Mouse (Mus musculus) limb, embryonic 12.5 days (tissue): ENCODE data around the gene C1rl. TPM values are rescaled to one million over a fixed set of nuclear protein-coding genes. Genes with fewer than 3 reads are reported as not detected.
A peak's percentile ranks its signal among the peaks of the same experiment; 100 is the strongest.
"Not testable (repeated sequence)": the region's sequence is repeated elsewhere in the genome, so short reads cannot be mapped to it uniquely, and the experiment has no call there.

ENCODE experiments used
- ATAC-seq: fragments of 200-750 bp; cut with Nextera tagmentation; 2 replicates; pipeline ENCODE4 v1.8.0; 2017; ENCODE audit warnings: low read depth, moderate TSS enrichment; ENCODE audit not compliant: insufficient number of reproducible peaks, insufficient read depth, low FRiP score, low TSS enrichment
- H3K27ac ChIP-seq: fragments of 300-500 bp; sonication (generic); 2 replicates; pipeline ENCODE4 v1.5.1; 2016; ENCODE audit warnings: mild to moderate bottlenecking, moderate library complexity
- H3K27me3 ChIP-seq: fragments of 300-500 bp; sonication (generic); 2 replicates; pipeline ENCODE4 v1.6.1; 2016; ENCODE audit warnings: mild to moderate bottlenecking, moderate library complexity
- H3K36me3 ChIP-seq: fragments of 300-500 bp; sonication (generic); 2 replicates; pipeline ENCODE4 v1.6.1; 2016; ENCODE audit warnings: mild to moderate bottlenecking, moderate library complexity
- H3K4me1 ChIP-seq: fragments of 300-500 bp; sonication (generic); replicated peaks from 2 replicates; pipeline ENCODE4 v1.6.1; 2016
- H3K4me2 ChIP-seq: fragments of 300-500 bp; sonication (generic); 2 replicates; pipeline ENCODE4 v1.6.1; 2016; ENCODE audit warnings: mild to moderate bottlenecking, moderate library complexity
- H3K4me3 ChIP-seq: fragments of 300-500 bp; sonication (generic); replicated peaks from 2 replicates; pipeline ENCODE4 v1.5.1; 2016; ENCODE audit warnings: mild to moderate bottlenecking
- H3K9ac ChIP-seq: fragments of 300-500 bp; sonication (generic); replicated peaks from 2 replicates; pipeline ENCODE4 v1.6.1; 2016; ENCODE audit warnings: mild to moderate bottlenecking, moderate library complexity
- H3K9me3 ChIP-seq: fragments of 300-500 bp; sonication (generic); 2 replicates; pipeline ENCODE4 v1.6.1; 2016; ENCODE audit warnings: mild to moderate bottlenecking, moderate library complexity
- WGBS: fragments of 180-500 bp; shearing (Covaris S2); methylation state at CpG from one replicate; pipeline ENCODE4 v1.1.7; 2016; 5-methylcytosine and 5-hydroxymethylcytosine counted together
- polyA plus RNA-seq: library from polyadenylated mRNA; unstranded; fragments of >200 nt; fragmentation: Nextera tagmentation; extraction: Ambion mirVana; gene quantifications from 2 replicates; pipeline ENCODE4 v1.2.1, GENCODE M21; 2016

C1rl gene
- polyA plus RNA-seq, 1 experiment from 2014 or later, result 0.63 TPM

DNA sequence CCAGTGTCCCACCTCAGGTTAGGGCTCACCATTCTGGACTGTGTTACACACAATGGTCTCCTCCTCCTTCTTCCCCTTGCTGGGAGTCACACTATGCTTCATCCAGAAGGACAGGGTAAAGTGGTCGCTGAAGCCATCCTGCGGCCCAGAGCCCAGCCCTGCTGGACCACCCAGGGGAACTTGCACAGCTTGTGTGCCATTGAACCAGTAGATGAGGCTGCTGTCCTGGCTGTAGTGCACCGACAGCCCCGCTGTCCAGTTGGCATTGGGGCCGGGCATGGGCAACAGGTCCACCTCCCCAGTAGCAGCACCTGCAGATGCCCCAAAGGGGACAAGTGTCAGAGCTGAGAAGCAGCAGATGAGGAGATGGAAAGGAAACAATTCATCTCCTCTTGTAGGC lies 35.1 kb upstream of the C1rl start:
- no peaks in the 10 kb centered on the region for H3K4me1 ChIP-seq
- no peak overlapping the region for H3K27ac ChIP-seq
- no peaks in the 10 kb centered on the region; the same call in 1 of the 2 replicates for H3K27me3 ChIP-seq
- H3K9me3 ChIP-seq, result no peaks in the 10 kb centered on the region
- no peak overlapping the region for H3K4me2 ChIP-seq
- WGBS, result 96% methylated on average over 5 of the region's 5 CpGs
- H3K4me3 ChIP-seq, result no peak overlapping the region
- H3K9ac ChIP-seq, result no peak overlapping the region
- no peak for ATAC-seq
- H3K36me3 ChIP-seq, result no peaks in the 10 kb centered on the region

DNA sequence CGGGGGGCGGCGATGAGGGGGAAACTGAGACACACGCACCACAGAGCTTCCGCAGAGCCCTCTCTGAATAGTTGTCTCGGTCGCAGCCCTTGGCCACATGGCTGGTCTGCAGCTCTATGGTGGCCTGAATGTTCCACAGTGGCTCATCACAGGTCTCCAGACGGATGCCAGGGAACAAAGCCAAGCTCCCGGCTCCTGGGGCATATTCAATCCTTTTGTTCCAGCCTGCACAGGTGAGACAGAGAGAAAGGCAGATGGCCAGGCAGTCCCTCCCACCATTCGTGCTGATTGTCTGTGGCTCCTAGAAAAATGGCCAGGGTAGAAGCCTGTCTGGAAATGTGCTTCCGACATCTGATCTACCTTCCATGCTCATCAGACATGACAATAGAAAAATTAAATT lies 34.4 kb upstream of the C1rl start:
- WGBS, result 86% methylated on average over 11 of the region's 11 CpGs
- ATAC-seq, result no peak

DNA sequence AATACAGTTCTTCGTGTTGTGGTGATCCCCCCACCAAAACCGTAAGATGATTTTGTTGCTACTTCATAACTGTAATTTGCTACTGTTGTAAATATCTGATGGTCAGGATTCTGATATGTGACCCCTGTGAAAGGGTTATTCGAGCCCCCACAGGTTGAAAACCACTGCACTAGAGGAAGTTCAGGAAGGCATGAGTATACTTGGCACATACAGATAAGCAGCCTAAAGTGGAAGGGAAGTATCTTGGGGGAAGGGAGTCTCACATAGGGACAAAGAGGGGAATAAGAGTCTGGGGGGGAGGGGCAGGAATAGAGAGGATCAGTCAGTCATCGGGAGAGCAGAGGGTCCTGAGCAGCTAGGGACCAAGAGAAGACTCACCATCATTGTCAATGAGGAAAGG lies 33.5 kb upstream of the C1rl start:
- H3K36me3 ChIP-seq, result no peaks in the 10 kb centered on the region
- no peak overlapping the region for H3K4me2 ChIP-seq
- H3K4me1 ChIP-seq, result 0 out of 2 replicates have a peak, but pooled peaks cover 8% of the 10 kb centered on the region
- WGBS, result 85% methylated on average over 4 of the region's 4 CpGs
- no peak overlapping the region for H3K27ac ChIP-seq
- no peak overlapping the region for H3K4me3 ChIP-seq
- ATAC-seq, result no peak
- H3K27me3 ChIP-seq, result peaks cover 12% of the 10 kb centered on the region
- no peaks in the 10 kb centered on the region for H3K9me3 ChIP-seq
- H3K9ac ChIP-seq, result no peak overlapping the region

More for the DNA sequence above, 34.4 kb upstream of the C1rl start:
- Histone ChIP-seq H3K4me2 (no peak overlapping the region), H3K4me1 (no peaks in the 10 kb centered on the region), H3K9ac (no peak overlapping the region), H3K27ac (no peak overlapping the region), H3K27me3 (peaks cover 6% of the 10 kb centered on the region), H3K4me3 (no peak overlapping the region), H3K9me3 (no peaks in the 10 kb centered on the region), H3K36me3 (no peaks in the 10 kb centered on the region)

DNA sequence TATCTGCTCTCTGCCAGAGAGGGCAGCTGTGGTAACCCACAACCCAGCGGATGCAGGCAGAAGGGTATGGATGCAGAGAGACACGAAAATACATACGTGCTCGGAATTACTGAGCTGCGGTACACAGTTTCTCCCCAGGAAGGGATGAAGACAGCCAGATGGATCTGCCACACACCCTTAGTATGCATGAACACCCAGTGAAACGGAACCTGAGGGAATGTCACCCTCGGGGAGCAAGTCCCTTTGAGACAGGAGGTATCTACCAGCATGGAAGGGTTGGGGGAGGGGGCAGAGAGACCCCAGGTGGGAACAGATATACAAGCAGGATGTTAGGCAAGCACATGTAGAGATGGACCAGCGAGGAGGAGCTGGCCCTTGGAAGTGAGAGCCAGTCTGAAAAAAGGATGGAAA lies 29.0 kb upstream of the C1rl start:
- H3K27me3 ChIP-seq, result peaks cover 12% of the 10 kb centered on the region
- WGBS, result 25% methylated on average over 8 of the region's 8 CpGs
- no peak overlapping the region for H3K27ac ChIP-seq
- no peaks in the 10 kb centered on the region for H3K36me3 ChIP-seq
- H3K4me1 ChIP-seq, result peaks cover 15% of the 10 kb centered on the region; the same call in 1 of the 2 replicates
- no peak for ATAC-seq
- H3K4me3 ChIP-seq, result peak overlapping the region; percentile 46
- no peaks in the 10 kb centered on the region for H3K9me3 ChIP-seq
- H3K4me2 ChIP-seq, result peak overlapping the region; percentile 77
- H3K9ac ChIP-seq, result no peak overlapping the region; the same call in 1 of the 2 replicates

DNA sequence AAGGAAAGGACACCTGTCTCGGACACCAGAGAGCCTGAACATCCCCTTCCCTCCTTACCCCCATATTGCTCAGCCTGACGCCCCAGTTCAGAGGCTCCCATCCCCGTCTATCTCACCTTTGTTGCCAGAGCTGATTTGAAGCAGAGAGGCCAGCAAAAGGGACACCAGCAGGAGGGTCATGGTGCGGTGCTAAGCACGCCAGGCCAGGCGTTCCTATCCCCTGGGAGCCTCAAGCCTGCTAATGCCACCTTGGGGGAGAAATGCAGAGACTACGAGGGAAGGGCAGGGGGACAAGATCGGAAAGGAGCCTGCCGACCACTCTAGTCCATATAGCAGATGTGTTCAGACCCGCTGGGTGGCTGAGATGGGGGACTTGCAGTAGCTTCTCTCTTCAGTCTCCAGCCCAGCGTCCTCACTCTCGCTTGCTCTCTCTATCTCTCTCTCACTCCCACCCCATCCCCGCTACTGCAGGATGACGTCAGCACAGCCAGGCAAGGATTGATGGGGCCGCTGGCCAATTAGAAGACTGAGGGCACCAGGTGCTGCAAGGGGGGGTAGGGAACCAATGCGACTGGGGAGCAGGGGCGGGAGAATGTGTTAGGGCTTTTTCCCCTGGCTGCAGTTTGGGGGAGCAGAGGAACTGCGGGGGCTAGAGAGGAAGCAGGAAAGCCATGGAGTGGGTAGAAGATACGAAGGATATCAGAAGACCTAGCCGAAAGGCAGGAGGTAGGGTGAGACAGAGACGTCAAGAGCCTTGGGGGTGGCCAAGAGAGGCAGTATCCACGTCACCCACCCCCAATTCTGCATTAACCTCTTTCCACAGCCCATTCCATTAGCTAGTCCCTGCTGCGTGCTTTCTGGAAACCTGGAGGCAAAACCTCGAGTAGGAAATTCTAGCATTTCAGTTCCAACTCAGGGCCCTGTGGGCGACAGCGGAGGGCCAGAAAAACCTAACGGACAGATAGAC lies 28.3 kb upstream of the C1rl start, which contains the start of gene Clstn3:
Gene Clstn3 (minus strand): TSS at position 490 of the 967 bp plus-strand sequence.
- H3K27ac ChIP-seq, result no peak within 1 kb of the TSS
- H3K4me3 ChIP-seq, result peak within 1 kb of the TSS; percentile 46
- peak within 1 kb of the TSS; percentile 77 for H3K4me2 ChIP-seq
- ATAC-seq, result peak; percentile 87; the same call in 1 of the 2 replicates
- no peaks in the 10 kb centered on the region for H3K36me3 ChIP-seq
- peaks cover 15% of the 10 kb centered on the region; the same call in 1 of the 2 replicates for H3K4me1 ChIP-seq
- H3K27me3 ChIP-seq, result peaks cover 12% of the 10 kb centered on the region
- WGBS, result 7% methylated on average over 27 of the region's 27 CpGs
- peak within 1 kb of the TSS; percentile 60 for H3K9ac ChIP-seq
- no peaks in the 10 kb centered on the region for H3K9me3 ChIP-seq

DNA sequence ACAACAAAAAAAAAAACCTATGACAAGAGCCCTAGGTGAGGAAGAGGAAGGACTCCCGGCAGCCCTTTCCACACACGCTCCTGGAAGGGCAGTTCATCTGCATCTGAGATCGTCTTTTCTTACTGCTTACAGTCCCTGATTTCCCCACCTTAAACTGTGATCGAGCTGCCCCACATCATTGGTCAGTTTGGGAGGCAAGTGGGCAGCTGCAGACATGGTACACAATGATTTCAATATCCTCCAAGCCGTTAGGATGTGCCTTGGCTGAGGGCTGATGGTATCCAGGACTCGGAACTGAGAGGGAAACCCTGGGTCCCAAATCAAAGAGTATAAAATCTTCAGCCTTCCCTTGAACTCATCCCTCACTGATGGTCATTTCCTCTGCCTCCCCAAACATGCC lies 27.6 kb upstream of the C1rl start:
- Histone ChIP-seq H3K27ac (no peak overlapping the region), H3K27me3 (peaks cover 12% of the 10 kb centered on the region), H3K9me3 (no peaks in the 10 kb centered on the region), H3K4me3 (peak overlapping the region; percentile 46; the same call in 1 of the 2 replicates), H3K36me3 (no peaks in the 10 kb centered on the region), H3K4me1 (peaks cover 15% of the 10 kb centered on the region; the same call in 1 of the 2 replicates), H3K9ac (0 out of 2 replicates have a peak overlapping the region, but pooled peaks have one; percentile 60), H3K4me2 (peak overlapping the region; percentile 77)
- 45% methylated on average over 6 of the region's 6 CpGs for WGBS
- ATAC-seq, result no peak

DNA sequence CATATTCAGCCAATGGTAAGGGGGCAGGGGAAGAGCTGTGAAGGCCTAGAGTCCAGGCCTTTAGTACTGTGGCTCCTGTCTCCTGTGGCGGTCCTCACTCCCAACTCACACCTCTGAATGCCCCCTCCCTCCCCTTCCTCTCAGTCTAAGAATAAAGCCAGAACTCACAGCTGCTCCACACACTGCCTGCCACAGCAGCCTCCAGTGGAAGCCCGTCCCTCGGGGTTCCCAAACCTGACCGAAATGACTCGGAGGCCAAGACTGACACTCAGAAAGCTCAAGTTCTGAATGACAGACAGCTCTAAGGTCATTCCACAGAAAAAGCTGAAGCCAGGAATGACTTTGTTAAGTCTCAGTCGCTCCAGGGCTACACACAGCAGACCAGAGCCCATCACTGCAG lies 27.2 kb upstream of the C1rl start:
- Histone ChIP-seq H3K4me1 (peaks cover 15% of the 10 kb centered on the region; the same call in 1 of the 2 replicates), H3K27me3 (peaks cover 12% of the 10 kb centered on the region), H3K36me3 (no peaks in the 10 kb centered on the region), H3K27ac (no peak overlapping the region), H3K9me3 (no peaks in the 10 kb centered on the region), H3K9ac (no peak overlapping the region), H3K4me2 (peak overlapping the region; percentile 77), H3K4me3 (no peak overlapping the region)
- WGBS, result 53% methylated on average over 6 of the region's 6 CpGs
- 0 out of 2 replicates have a peak, but pooled peaks have one; percentile 33 for ATAC-seq

DNA sequence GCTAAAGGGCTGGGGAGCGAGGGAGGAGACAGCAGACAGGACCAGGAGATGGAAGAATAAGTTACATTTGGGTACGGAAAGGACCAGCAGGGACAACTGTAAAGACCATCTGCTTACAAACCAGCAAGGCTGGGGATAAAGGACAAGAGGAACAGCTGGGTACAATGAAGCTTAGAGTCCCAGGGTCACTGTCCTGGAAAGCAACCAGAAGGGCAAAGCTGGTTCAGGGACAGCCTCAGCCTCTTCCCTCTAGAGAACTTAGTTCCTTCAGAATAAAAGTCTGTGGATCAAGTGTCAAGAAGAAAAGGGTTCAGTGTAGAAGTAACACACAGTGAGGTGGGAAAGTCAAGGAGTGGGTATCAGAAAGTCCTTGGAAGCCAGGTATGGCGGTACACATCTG lies 21.8 kb upstream of the C1rl start:
- H3K27ac ChIP-seq, result no peak overlapping the region
- no peaks in the 10 kb centered on the region for H3K4me1 ChIP-seq
- ATAC-seq, result no peak
- no peaks in the 10 kb centered on the region for H3K27me3 ChIP-seq
- 94% methylated on average over 3 of the region's 3 CpGs for WGBS
- no peak overlapping the region for H3K4me2 ChIP-seq
- no peaks in the 10 kb centered on the region for H3K36me3 ChIP-seq
- no peak overlapping the region for H3K9ac ChIP-seq
- H3K9me3 ChIP-seq, result no peaks in the 10 kb centered on the region
- H3K4me3 ChIP-seq, result no peak overlapping the region

DNA sequence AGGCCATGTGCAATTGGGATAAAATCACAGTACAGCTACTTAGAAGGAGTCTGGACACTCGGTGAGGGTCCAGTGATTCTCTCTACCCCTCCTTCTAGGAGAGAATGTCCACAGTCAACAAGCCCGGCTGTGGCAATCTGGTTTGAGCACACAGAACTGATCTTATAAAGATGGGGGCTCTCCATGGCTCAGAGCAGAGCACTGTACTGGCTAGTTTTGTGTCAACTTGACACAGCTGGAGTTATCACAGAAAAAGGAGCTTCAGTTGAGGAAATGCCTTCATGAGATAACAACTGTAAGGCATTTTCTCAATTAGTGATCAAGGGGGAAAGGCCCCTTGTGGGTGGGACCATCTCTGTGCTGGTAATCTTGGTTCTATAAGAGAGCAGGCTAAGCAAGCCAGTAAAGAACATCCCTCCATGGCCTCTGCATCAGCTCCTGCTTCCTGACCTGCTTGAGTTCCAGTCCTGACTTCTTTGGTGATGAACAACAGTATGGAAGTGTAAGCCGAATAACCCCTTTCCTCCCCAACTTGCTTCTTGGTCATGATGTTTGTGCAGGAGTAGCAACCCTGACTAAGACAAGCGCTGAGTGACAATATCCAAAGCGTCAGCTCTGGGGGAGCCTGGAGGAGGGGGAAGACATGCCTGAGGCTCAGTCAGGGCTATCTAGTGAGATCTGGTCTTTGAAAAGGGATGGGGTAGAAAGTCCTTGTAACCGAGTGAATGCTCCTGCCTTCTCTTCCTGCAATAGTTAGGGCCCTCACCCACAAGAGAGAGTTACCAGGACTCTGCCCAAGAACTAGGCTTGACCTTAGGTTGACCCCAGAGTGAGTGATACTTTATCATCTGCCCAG lies 20.9 kb upstream of the C1rl start:
- H3K9ac ChIP-seq, H3K9me3 ChIP-seq, H3K4me1 ChIP-seq, H3K27ac ChIP-seq, H3K27me3 ChIP-seq, H3K4me3 ChIP-seq, H3K36me3 ChIP-seq, ATAC-seq, H3K4me2 ChIP-seq: not testable (repeated sequence)
- WGBS, result 82% methylated on average over 6 of the region's 6 CpGs

DNA sequence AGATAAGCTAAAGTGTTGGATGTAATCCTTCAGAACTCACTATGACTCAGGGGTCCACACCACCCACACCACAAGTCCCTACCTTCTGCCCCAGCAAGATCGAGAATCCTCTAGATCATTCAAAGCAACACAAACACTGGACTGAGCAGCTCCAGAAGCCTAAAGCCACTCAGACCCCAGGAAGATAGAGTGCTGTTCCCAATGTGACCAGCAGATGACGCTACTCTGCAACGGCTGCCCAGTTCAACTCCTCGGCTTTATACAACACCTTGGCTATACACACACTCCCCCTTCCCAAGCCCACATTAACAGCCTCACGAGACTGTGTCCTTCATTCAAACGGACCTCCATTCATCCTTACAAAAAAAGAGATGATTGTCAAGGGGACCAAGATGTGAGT lies 20.1 kb upstream of the C1rl start:
- H3K9me3 ChIP-seq, result no peaks in the 10 kb centered on the region
- H3K4me3 ChIP-seq, result no peak overlapping the region
- WGBS, result 37% methylated on average over 6 of the region's 6 CpGs
- ATAC-seq, result no peak
- H3K4me1 ChIP-seq, result no peaks in the 10 kb centered on the region
- no peak overlapping the region for H3K4me2 ChIP-seq
- H3K27ac ChIP-seq, result no peak overlapping the region
- no peaks in the 10 kb centered on the region for H3K36me3 ChIP-seq
- H3K9ac ChIP-seq, result no peak overlapping the region
- no peaks in the 10 kb centered on the region for H3K27me3 ChIP-seq

DNA sequence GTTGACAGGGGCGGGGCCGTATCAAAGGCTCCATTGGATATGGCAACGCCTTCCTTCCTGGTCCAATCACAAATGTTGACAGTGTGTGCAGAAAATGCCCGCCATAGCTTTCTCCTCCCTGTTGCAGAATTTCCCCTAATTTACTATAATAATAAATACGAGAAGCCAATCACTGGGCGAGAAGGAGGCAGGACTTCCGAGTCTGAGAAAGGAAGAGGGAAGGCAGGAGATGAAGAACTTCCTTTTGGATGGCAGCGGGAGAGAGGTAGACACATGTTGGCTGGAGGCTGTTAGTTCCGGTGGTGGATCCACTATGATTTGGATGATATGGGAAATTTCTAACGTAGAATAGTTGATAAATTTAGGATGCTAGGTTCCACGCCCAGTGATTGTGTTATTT lies 18.3 kb upstream of the C1rl start:
- no peak overlapping the region for H3K4me2 ChIP-seq
- no peaks in the 10 kb centered on the region for H3K9me3 ChIP-seq
- no peaks in the 10 kb centered on the region for H3K27me3 ChIP-seq
- H3K4me3 ChIP-seq, result no peak overlapping the region
- H3K27ac ChIP-seq, result no peak overlapping the region
- H3K9ac ChIP-seq, result no peak overlapping the region
- H3K4me1 ChIP-seq, result no peaks in the 10 kb centered on the region
- ATAC-seq, result no peak
- H3K36me3 ChIP-seq, result no peaks in the 10 kb centered on the region
- WGBS, result 84% methylated on average over 11 of the region's 11 CpGs
